Mouse (Mus musculus) CH12.LX (cell line): ENCODE results near the gene Sugp1. TPM values are rescaled to one million over a fixed set of nuclear protein-coding genes. Genes with fewer than 3 reads are reported as not detected.

Experiments used
- DNase-seq: peaks from one replicate; pipeline ENCODE4 v3.0.0-alpha.2; 2013; ENCODE audit errors: extremely low read depth
- H3K27ac ChIP-seq: 2 replicates; pipeline ENCODE4 v1.5.1; 2012; ENCODE audit warnings: low read depth, mild to moderate bottlenecking, control low read depth, moderate library complexity; ENCODE audit not compliant: insufficient read depth
- H3K27me3 ChIP-seq: replicated peaks from 2 replicates; pipeline ENCODE3; 2012; ENCODE audit warnings: inconsistent platforms
- H3K36me3 ChIP-seq, 2 experiments: replicated peaks in 1 of 2; 2 replicates each; pipeline versions ENCODE3 to v1.6.1; 2012; ENCODE audit warnings: inconsistent platforms in 1 of 2, low read length in 1 of 2, mild to moderate bottlenecking in 1 of 2, mixed read lengths in 1 of 2, moderate library complexity in 1 of 2; ENCODE audit not compliant: control insufficient read depth in 1 of 2, insufficient read depth in 1 of 2
- H3K4me1 ChIP-seq, 2 experiments: 2 replicates each; pipeline ENCODE4 v1.6.1; 2012; ENCODE audit warnings: inconsistent platforms in 1 of 2, moderate library complexity in 1 of 2; ENCODE audit not compliant: insufficient read depth in 2 of 2, control insufficient read depth in 1 of 2
- H3K4me2 ChIP-seq: 2 replicates; pipeline ENCODE4 v1.6.1; 2012; ENCODE audit warnings: low read depth, mild to moderate bottlenecking, control low read depth; ENCODE audit not compliant: poor library complexity, insufficient read depth, severe bottlenecking
- H3K4me3 ChIP-seq, 3 experiments: fragments of 150-350 bp in 1 of 3; sonication (generic) in 1 of 3; replicated peaks in 1 of 3; 2 replicates each; pipeline versions ENCODE3 to v1.5.1; 2011 to 2012; ENCODE audit warnings: low read depth in 2 of 3, low read length in 2 of 3, mild to moderate bottlenecking in 2 of 3, moderate library complexity in 2 of 3, control low read depth in 1 of 3, improper control_type of control experiment in 1 of 3, inconsistent platforms in 1 of 3, mixed read lengths in 1 of 3; ENCODE audit not compliant: poor library complexity in 1 of 3
- H3K79me2 ChIP-seq: replicated peaks from 2 replicates; pipeline ENCODE4 v1.6.1; 2012; ENCODE audit warnings: mild to moderate bottlenecking, moderate library complexity; ENCODE audit not compliant: control insufficient read depth, poor library complexity, insufficient read depth, severe bottlenecking; ENCODE audit errors: extremely low read depth
- H3K9ac ChIP-seq: 2 replicates; pipeline ENCODE4 v1.6.1; 2012; ENCODE audit warnings: low read depth, mild to moderate bottlenecking, control low read depth, moderate library complexity; ENCODE audit not compliant: insufficient read depth
- H3K9me3 ChIP-seq: replicated peaks from 2 replicates; pipeline ENCODE3; 2012; ENCODE audit warnings: low read length, inconsistent platforms, mixed read lengths
- BHLHE40 ChIP-seq: IDR thresholded peaks from 2 replicates; pipeline ENCODE4 v1.6.1; 2011; ENCODE audit warnings: mild to moderate bottlenecking, low read depth, low read length, improper control_type of control experiment
- CHD2 ChIP-seq: IDR thresholded peaks from 2 replicates; pipeline ENCODE4 v1.6.1; 2011; ENCODE audit warnings: low read length, improper control_type of control experiment
- CTCF ChIP-seq, 2 experiments: IDR thresholded peaks in 1 of 2; conservative IDR thresholded peaks in 1 of 2; 2 replicates each; pipeline ENCODE4 v1.5.1; 2011 to 2012; ENCODE audit warnings: low read depth in 2 of 2, low read length in 2 of 2, improper control_type of control experiment in 1 of 2, inconsistent platforms in 1 of 2, mild to moderate bottlenecking in 1 of 2, moderate library complexity in 1 of 2
- E2F4 ChIP-seq: IDR thresholded peaks from 2 replicates; pipeline ENCODE4 v1.6.1; 2011; ENCODE audit warnings: low read depth, low read length, improper control_type of control experiment; ENCODE audit not compliant: insufficient replicate concordance
- ELF1 ChIP-seq: IDR thresholded peaks from 2 replicates; pipeline ENCODE4 v1.6.1; 2014; ENCODE audit warnings: low read depth, mild to moderate bottlenecking, inconsistent platforms, low read length, improper control_type of control experiment
- GABPA ChIP-seq: IDR thresholded peaks from 2 replicates; pipeline ENCODE4 v1.6.1; 2012; ENCODE audit warnings: low read depth, low read length, improper control_type of control experiment, inconsistent platforms; ENCODE audit not compliant: insufficient replicate concordance
- HCFC1 ChIP-seq: IDR thresholded peaks from 2 replicates; pipeline ENCODE4 v1.6.1; 2012; ENCODE audit warnings: low read depth, mild to moderate bottlenecking, inconsistent platforms, low read length, improper control_type of control experiment
- IRF4 ChIP-seq: IDR thresholded peaks from 2 replicates; pipeline ENCODE4 v1.6.1; 2014; ENCODE audit warnings: low read depth, mild to moderate bottlenecking, inconsistent platforms, low read length, improper control_type of control experiment
- JUN ChIP-seq: IDR thresholded peaks from 2 replicates; pipeline ENCODE4 v1.6.1; 2011; ENCODE audit warnings: low read depth, mild to moderate bottlenecking, low read length, improper control_type of control experiment, moderate library complexity; ENCODE audit not compliant: insufficient read depth
- JUND ChIP-seq: conservative IDR thresholded peaks from 2 replicates; pipeline ENCODE4 v1.6.1; 2011; ENCODE audit warnings: low read depth, low read length, improper control_type of control experiment
- KAT2A ChIP-seq: IDR thresholded peaks from 2 replicates; pipeline ENCODE4 v1.6.1; 2012; ENCODE audit warnings: low read length, improper control_type of control experiment, inconsistent platforms; ENCODE audit not compliant: insufficient replicate concordance
- MAFK ChIP-seq: IDR thresholded peaks from 2 replicates; pipeline ENCODE4 v1.6.1; 2011; ENCODE audit warnings: low read length, improper control_type of control experiment; ENCODE audit not compliant: insufficient replicate concordance
- MAX ChIP-seq: IDR thresholded peaks from 2 replicates; pipeline ENCODE4 v1.6.1; 2011; ENCODE audit warnings: low read length, improper control_type of control experiment
- MEF2A ChIP-seq: IDR thresholded peaks from 2 replicates; pipeline ENCODE4 v1.6.1; 2014; ENCODE audit warnings: low read depth, mild to moderate bottlenecking, inconsistent platforms, low read length, improper control_type of control experiment, borderline replicate concordance
- MXI1 ChIP-seq: IDR thresholded peaks from 2 replicates; pipeline ENCODE4 v1.6.1; 2011; ENCODE audit warnings: mild to moderate bottlenecking, low read depth, low read length, improper control_type of control experiment
- MYC ChIP-seq: IDR thresholded peaks from 2 replicates; pipeline ENCODE4 v1.6.1; 2011; ENCODE audit warnings: low read depth, mild to moderate bottlenecking, improper control_type of control experiment, low read length
- NELFE ChIP-seq: IDR thresholded peaks from 2 replicates; pipeline ENCODE4 v1.6.1; 2011; ENCODE audit warnings: low read depth, low read length, improper control_type of control experiment
- NRF1 ChIP-seq: IDR thresholded peaks from 2 replicates; pipeline ENCODE4 v1.6.1; 2014; ENCODE audit warnings: low read depth, mild to moderate bottlenecking, inconsistent platforms, low read length, improper control_type of control experiment, moderate library complexity
- PAX5 ChIP-seq: IDR thresholded peaks from 2 replicates; pipeline ENCODE4 v1.6.1; 2012; ENCODE audit warnings: low read length, inconsistent platforms, mixed read lengths
- POLR2A ChIP-seq: IDR thresholded peaks from 2 replicates; pipeline ENCODE4 v1.6.1; 2011; ENCODE audit warnings: low read depth, mild to moderate bottlenecking, improper control_type of control experiment, low read length
- POLR2AphosphoS2 ChIP-seq: IDR thresholded peaks from 2 replicates; pipeline ENCODE4 v1.6.1; 2011; ENCODE audit warnings: low read depth, low read length, improper control_type of control experiment
- RAD21 ChIP-seq: IDR thresholded peaks from 2 replicates; pipeline ENCODE4 v1.6.1; 2011; ENCODE audit warnings: low read depth, mild to moderate bottlenecking, low read length, improper control_type of control experiment, moderate library complexity
- SIN3A ChIP-seq: IDR thresholded peaks from 2 replicates; pipeline ENCODE4 v1.6.1; 2012; ENCODE audit warnings: low read length, improper control_type of control experiment, inconsistent platforms
- SMC3 ChIP-seq: IDR thresholded peaks from 2 replicates; pipeline ENCODE4 v1.6.1; 2011; ENCODE audit warnings: low read depth, low read length, improper control_type of control experiment
- TBP ChIP-seq: conservative IDR thresholded peaks from 2 replicates; pipeline ENCODE4 v1.6.1; 2011; ENCODE audit warnings: low read depth, low read length, improper control_type of control experiment
- TCF12 ChIP-seq: IDR thresholded peaks from 2 replicates; pipeline ENCODE4 v1.6.1; 2014; ENCODE audit warnings: low read depth, mild to moderate bottlenecking, inconsistent platforms, low read length, improper control_type of control experiment
- UBTF ChIP-seq: IDR thresholded peaks from 2 replicates; pipeline ENCODE4 v1.6.1; 2012; ENCODE audit warnings: low read depth, mild to moderate bottlenecking, inconsistent platforms, low read length, improper control_type of control experiment, moderate library complexity
- ZC3H11A ChIP-seq: IDR thresholded peaks from 2 replicates; pipeline ENCODE4 v1.6.1; 2012; ENCODE audit warnings: low read depth, mild to moderate bottlenecking, inconsistent platforms, low read length, improper control_type of control experiment
- ZKSCAN1 ChIP-seq: IDR thresholded peaks from 2 replicates; pipeline ENCODE4 v1.6.1; 2012; ENCODE audit warnings: low read depth, inconsistent platforms, low read length, improper control_type of control experiment, borderline replicate concordance
- ZMIZ1 ChIP-seq: IDR thresholded peaks from 2 replicates; pipeline ENCODE4 v1.6.1; 2012; ENCODE audit warnings: low read depth, mild to moderate bottlenecking, inconsistent platforms, low read length, improper control_type of control experiment
- ZNF384 ChIP-seq: IDR thresholded peaks from 2 replicates; pipeline ENCODE4 v1.6.1; 2012; ENCODE audit warnings: low read depth, low read length, improper control_type of control experiment, inconsistent platforms
- dilution Hi-C: fragments of 300-500 bp; cut with MboI; formaldehyde crosslinking; loops from 2 replicates; pipeline ENCODE4 v1.14.3; 2020; ENCODE audit warnings: low sequenced_read_pairs; ENCODE audit not compliant: extremely low pct_unique_long_range_greater_than_20kb, extremely low pct_ligation_motif_present
- in situ Hi-C: fragments of 300-500 bp; cut with MboI; formaldehyde crosslinking; loops from 3 replicates; pipeline ENCODE4 v1.14.3; 2019; ENCODE audit warnings: low sequenced_read_pairs, low pct_ligation_motif_present, low pct_unique_long_range_greater_than_20kb, mixed read lengths
- polyA plus RNA-seq: library from polyadenylated mRNA; unstranded; fragments of >175 nt; gene quantifications from 2 replicates; pipeline ENCODE4 v1.2.1, GENCODE M21; 2012; ENCODE audit warnings: low read depth; ENCODE audit not compliant: insufficient read length
- total RNA-seq, 2 experiments: library from RNA; depleted of rRNA; stranded (reverse); fragments of 300-350 nt in 1 of 2; fragments of >200 nt in 1 of 2; gene quantifications; 2 replicates each; pipeline ENCODE4 v1.2.3; 2012 to 2014

Sugp1 gene
- total and polyA plus RNA-seq, 3 experiments = 5.3 to 43.9 (median 21.8) TPM

GRCm38 (mm10) chr8:70073120-70073519 is 30.5 kb downstream of the Sugp1 start:
- no peaks in the 10 kb centered on the region for H3K4me1 ChIP-seq
- TF ChIP-seq JUN (no peak), CTCF (conservative IDR thresholded peaks at IDR 0.05 in 1 of 2, IDR thresholded peaks at IDR 0.05 in 1 of 2; ENCODE audit: low read depth in 2 of 2, low read length in 2 of 2) (no peak), MEF2A (no peak), ZC3H11A (no peak), KAT2A (no peak), ELF1 (no peak), BHLHE40 (no peak), RAD21 (no peak), GABPA (no peak), MAFK (no peak), TBP (no peak), NRF1 (no peak), SMC3 (no peak), SIN3A (no peak), ZNF384 (no peak), UBTF (no peak), IRF4 (no peak), NELFE (no peak), PAX5 (no peak), MAX (no peak)
- no peaks in the 10 kb centered on the region for H3K79me2 ChIP-seq
- no peak overlapping the region for H3K27ac ChIP-seq
- H3K4me3 ChIP-seq = no peak overlapping the region
- H3K4me2 ChIP-seq = no peak overlapping the region
- no peak for DNase-seq
- H3K9me3 ChIP-seq = no peaks in the 10 kb centered on the region
- in situ Hi-C loops = no loop called here
- H3K36me3 ChIP-seq = peaks cover 52 to 82% of the 10 kb centered on the region in 2 experiments
- dilution Hi-C loops = no loop called here
- no peaks in the 10 kb centered on the region for H3K27me3 ChIP-seq
- H3K9ac ChIP-seq = no peak overlapping the region

- H3K79me2 ChIP-seq = no peaks in the 10 kb centered on the region
- H3K36me3 ChIP-seq = peaks cover 49 to 82% of the 10 kb centered on the region in 2 experiments
- H3K9me3 ChIP-seq = no peaks in the 10 kb centered on the region
- H3K4me1 ChIP-seq = no peaks in the 10 kb centered on the region
- in situ Hi-C loops (no loop called here), dilution Hi-C loops (no loop called here)
- no peak for TF ChIP-seq MEF2A
- no peak for TF ChIP-seq ZKSCAN1
- no peak for TF ChIP-seq E2F4
- no peak for TF ChIP-seq JUND
- TF ChIP-seq RAD21 = no peak
- TF ChIP-seq HCFC1 = no peak
- TF ChIP-seq CTCF (conservative IDR thresholded peaks at IDR 0.05 in 1 of 2, IDR thresholded peaks at IDR 0.05 in 1 of 2; ENCODE audit: low read depth in 2 of 2, low read length in 2 of 2) = no peak
- no peak for TF ChIP-seq CHD2
- TF ChIP-seq MXI1 = no peak
- no peak for TF ChIP-seq NRF1
- TF ChIP-seq POLR2AphosphoS2 = no peak
- no peak for TF ChIP-seq PAX5
- no peak for TF ChIP-seq ZMIZ1
- TF ChIP-seq JUN = no peak
- no peak for TF ChIP-seq POLR2A
- TF ChIP-seq SMC3 = no peak
- no peak for TF ChIP-seq TCF12
- no peak for TF ChIP-seq MYC
- no peak overlapping the region for H3K4me2 ChIP-seq
- no peak overlapping the region for H3K4me3 ChIP-seq
- no peak for DNase-seq
- no peaks in the 10 kb centered on the region for H3K27me3 ChIP-seq
- no peak overlapping the region for H3K27ac ChIP-seq
- no peak overlapping the region for H3K9ac ChIP-seq
Measured at GRCm38 (mm10) chr8:70073682-70074081, 31.1 kb downstream of the Sugp1 start.
